Comparison of ENCODE assay signal across 11 mouse cellular contexts in the genomic region with DNA sequence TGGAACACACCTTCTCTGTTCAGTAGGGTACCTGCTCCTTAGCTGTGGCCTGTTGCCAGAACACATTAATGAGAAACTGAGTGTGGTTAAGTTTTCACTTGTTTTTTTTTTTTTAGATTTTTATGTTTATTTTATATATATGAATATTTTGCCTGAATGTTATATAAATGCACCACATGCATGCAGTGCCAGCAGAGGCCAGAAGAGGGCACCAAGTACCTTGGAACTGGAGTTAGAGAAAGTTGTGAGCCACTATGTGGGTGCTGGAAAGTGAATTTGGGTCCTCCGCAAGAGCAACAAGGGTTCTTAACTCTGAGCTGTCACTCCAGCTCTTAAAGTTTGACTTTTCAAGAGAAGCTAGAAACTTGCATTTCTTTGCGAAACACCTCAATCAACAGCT. TPM values are rescaled to one million over a fixed set of nuclear protein-coding genes. Genes with fewer than 3 reads are reported as not detected.
A peak's percentile ranks its signal among the peaks of the same experiment; 100 is the strongest.
DNase-seq lines count a peak whose midpoint lies in the region; ATAC-seq and TF ChIP-seq lines count a peak whose summit lies in the region.
"Had no signal": no experiment of that assay in that cellular context is flagged by ENCODE, and none has a peak within 500 bp of the region (broad histone marks: within the 10 kb centered on the region; RNA-seq: fewer than 3 reads in every experiment).

No protein-coding gene starts in this region.

- no peak overlapping the region for H3K4me3 ChIP-seq in forebrain, embryonic 11.5 days (ENCODE audit: low read depth, low read length)
- H3K4me3 ChIP-seq in forebrain, embryonic 16.5 days (replicated peaks; ENCODE audit: low read length) = no peak overlapping the region
- no peak overlapping the region for H3K4me3 ChIP-seq in midbrain, postnatal 0 days (ENCODE audit: low read depth, low read length)
- H3K4me3 ChIP-seq in midbrain, embryonic 13.5 days (replicated peaks) = no peak overlapping the region

- TF ChIP-seq CTCF in midbrain, postnatal 0 days (IDR thresholded peaks at IDR 0.05) = peak; percentile 60

- ATAC-seq in forebrain, embryonic 11.5 days (replicated peaks; ENCODE audit: low FRiP score) = no peak
- no peak for ATAC-seq in forebrain, embryonic 16.5 days
- no peak for ATAC-seq in midbrain, postnatal 0 days (ENCODE audit: low FRiP score)
- ATAC-seq in midbrain, embryonic 13.5 days = no peak
- no peak for ATAC-seq in inflammation-experienced regulatory T-cells, adult 6 months

- no peaks in the 10 kb centered on the region for H3K9me3 ChIP-seq in forebrain, embryonic 11.5 days (ENCODE audit: control insufficient read depth, low read length)
- no peaks in the 10 kb centered on the region for H3K9me3 ChIP-seq in forebrain, embryonic 16.5 days (ENCODE audit: control insufficient read depth, low read length)
- H3K9me3 ChIP-seq in midbrain, postnatal 0 days (ENCODE audit: low read length) = no peaks in the 10 kb centered on the region
- H3K9me3 ChIP-seq in midbrain, embryonic 13.5 days = no peaks in the 10 kb centered on the region

- no peak overlapping the region for H3K4me2 ChIP-seq in forebrain, embryonic 11.5 days (ENCODE audit: low read depth, low read length, severe bottlenecking)
- no peak overlapping the region for H3K4me2 ChIP-seq in forebrain, embryonic 16.5 days (ENCODE audit: low read length)
- no peak overlapping the region for H3K4me2 ChIP-seq in midbrain, postnatal 0 days (ENCODE audit: low read depth, low read length, poor library complexity, severe bottlenecking)
- H3K4me2 ChIP-seq in midbrain, embryonic 13.5 days (replicated peaks) = no peak overlapping the region

- H3K9ac ChIP-seq in forebrain, embryonic 11.5 days (ENCODE audit: low read length) = no peak overlapping the region
- H3K9ac ChIP-seq in forebrain, embryonic 16.5 days (replicated peaks; ENCODE audit: low read depth, low read length) = no peak overlapping the region
- no peak overlapping the region for H3K9ac ChIP-seq in midbrain, postnatal 0 days (replicated peaks; ENCODE audit: low read length, poor library complexity, severe bottlenecking)
- no peak overlapping the region for H3K9ac ChIP-seq in midbrain, embryonic 13.5 days (replicated peaks)

- H3K27me3 ChIP-seq in forebrain, embryonic 11.5 days (ENCODE audit: control insufficient read depth, insufficient read depth, low read length) = no peaks in the 10 kb centered on the region
- no peaks in the 10 kb centered on the region for H3K27me3 ChIP-seq in forebrain, embryonic 16.5 days (replicated peaks; ENCODE audit: control insufficient read depth, insufficient read depth, low read length)
- no peaks in the 10 kb centered on the region for H3K27me3 ChIP-seq in midbrain, postnatal 0 days (ENCODE audit: insufficient read depth, low read length)
- H3K27me3 ChIP-seq in midbrain, embryonic 13.5 days = no peaks in the 10 kb centered on the region

- peak; percentile 47 for DNase-seq in forebrain, embryonic 11.5 days (ENCODE audit: low spot score)
- no peak for DNase-seq in midbrain, postnatal 0 days (ENCODE audit: low spot score)
- DNase-seq in cerebellum, postnatal 14 days = peak; percentile 21 to 54
- DNase-seq in left cerebral cortex, adult 11 months (ENCODE audit: low spot score) = peak; percentile 27
- DNase-seq in right cerebral cortex, adult 2 months (ENCODE audit: low spot score in 2 of 2) = peak; percentile 38 to 47

- no peaks in the 10 kb centered on the region for H3K36me3 ChIP-seq in forebrain, embryonic 11.5 days (ENCODE audit: control insufficient read depth, insufficient read depth, low read length)
- H3K36me3 ChIP-seq in forebrain, embryonic 16.5 days (ENCODE audit: control insufficient read depth, insufficient read depth) = 0 out of 2 replicates have a peak, but pooled peaks cover 5% of the 10 kb centered on the region
- H3K36me3 ChIP-seq in midbrain, postnatal 0 days (ENCODE audit: insufficient read depth, low read length) = no peaks in the 10 kb centered on the region
- H3K36me3 ChIP-seq in midbrain, embryonic 13.5 days = 0 out of 2 replicates have a peak, but pooled peaks cover 7% of the 10 kb centered on the region

- no peak overlapping the region for H3K27ac ChIP-seq in forebrain, embryonic 11.5 days (ENCODE audit: low read depth, low read length)
- no peak overlapping the region for H3K27ac ChIP-seq in forebrain, embryonic 16.5 days (ENCODE audit: low read length)
- no peak overlapping the region for H3K27ac ChIP-seq in midbrain, postnatal 0 days (ENCODE audit: low read depth, low read length)
- no peak overlapping the region for H3K27ac ChIP-seq in midbrain, embryonic 13.5 days
- H3K27ac ChIP-seq: macrophage had no signal

- 92% methylated on average over 2 of the region's 2 CpGs for WGBS in forebrain, embryonic 11.5 days
- 95% methylated on average over 2 of the region's 2 CpGs for WGBS in forebrain, embryonic 16.5 days
- WGBS in midbrain, postnatal 0 days = 96% methylated on average over 2 of the region's 2 CpGs
- WGBS in midbrain, embryonic 13.5 days = 93% methylated on average over 2 of the region's 2 CpGs

- no peaks in the 10 kb centered on the region for H3K4me1 ChIP-seq in forebrain, embryonic 11.5 days (replicated peaks; ENCODE audit: control insufficient read depth, insufficient read depth, low read length)
- no peaks in the 10 kb centered on the region for H3K4me1 ChIP-seq in forebrain, embryonic 16.5 days (replicated peaks; ENCODE audit: control insufficient read depth, insufficient read depth, low read length)
- H3K4me1 ChIP-seq in midbrain, postnatal 0 days (ENCODE audit: insufficient read depth, low read length) = no peaks in the 10 kb centered on the region
- H3K4me1 ChIP-seq in midbrain, embryonic 13.5 days (replicated peaks) = no peaks in the 10 kb centered on the region

RNA-seq across cellular contexts. Expression of gene Slc25a14, which starts 20.9 kb away (rescaled TPM):
- 24.6 and 26.4 TPM in 2 replicates for polyA plus RNA-seq in forebrain, embryonic 11.5 days (2014; fragmentation: Nextera tagmentation; extraction: Ambion mirVana)
- polyA plus RNA-seq in forebrain, embryonic 16.5 days (2015; fragmentation: Nextera tagmentation; extraction: Ambion mirVana) = 53.3 and 54.6 TPM in 2 replicates
- 21.3 and 29.3 TPM in 2 replicates for total RNA-seq in midbrain, postnatal 0 days (2014; rRNA removed)
- 47.1 and 49.3 TPM in 2 replicates for polyA plus RNA-seq in midbrain, postnatal 0 days (2015; fragmentation: Nextera tagmentation; extraction: Ambion mirVana)
- polyA plus RNA-seq in midbrain, embryonic 13.5 days (2015; fragmentation: Nextera tagmentation; extraction: Ambion mirVana) = 40.2 and 43.9 TPM in 2 replicates
- polyA plus RNA-seq in inflammation-experienced regulatory T-cells, adult 6 months (2017; shearing (Covaris generic)) = 10 to 100 TPM; 11.0 to 18.0 (median 11.0) TPM

RNA-seq across cellular contexts. Expression of gene Gpr119, which starts 30.2 kb away (rescaled TPM):
- not detected in 2 replicates for polyA plus RNA-seq in forebrain, embryonic 11.5 days (2014; fragmentation: Nextera tagmentation; extraction: Ambion mirVana)
- not detected in 2 replicates for polyA plus RNA-seq in forebrain, embryonic 16.5 days (2015; fragmentation: Nextera tagmentation; extraction: Ambion mirVana)
- not detected in 2 replicates for total RNA-seq in midbrain, postnatal 0 days (2014; rRNA removed)
- polyA plus RNA-seq in midbrain, postnatal 0 days (2015; fragmentation: Nextera tagmentation; extraction: Ambion mirVana) = not detected in 2 replicates
- polyA plus RNA-seq in midbrain, embryonic 13.5 days (2015; fragmentation: Nextera tagmentation; extraction: Ambion mirVana) = not detected in 2 replicates
- polyA plus RNA-seq in inflammation-experienced regulatory T-cells, adult 6 months (2017; shearing (Covaris generic)) = not detected
- total RNA-seq: gastrocnemius, postnatal 36 days had no signal
- polyA plus RNA-seq: macrophage; testis, adult 2 months had no signal

RNA-seq across cellular contexts. Expression of gene Zfp280c, which starts 49.8 kb away (rescaled TPM):
- polyA plus RNA-seq in forebrain, embryonic 11.5 days (2014; fragmentation: Nextera tagmentation; extraction: Ambion mirVana) = 19.4 and 25.1 TPM in 2 replicates
- 12.7 and 13.0 TPM in 2 replicates for polyA plus RNA-seq in forebrain, embryonic 16.5 days (2015; fragmentation: Nextera tagmentation; extraction: Ambion mirVana)
- total RNA-seq in midbrain, postnatal 0 days (2014; rRNA removed) = 16.9 and 28.3 TPM in 2 replicates
- 8.6 and 9.5 TPM in 2 replicates for polyA plus RNA-seq in midbrain, postnatal 0 days (2015; fragmentation: Nextera tagmentation; extraction: Ambion mirVana)
- polyA plus RNA-seq in midbrain, embryonic 13.5 days (2015; fragmentation: Nextera tagmentation; extraction: Ambion mirVana) = 12.4 and 14.4 TPM in 2 replicates
- polyA plus RNA-seq in inflammation-experienced regulatory T-cells, adult 6 months (2017; shearing (Covaris generic)) = 10 to 100 TPM; 20.0 to 22.3 (median 20.1) TPM

RNA-seq across cellular contexts. Expression of gene Rbmx2, which starts 50.7 kb away (rescaled TPM):
- 25.4 and 26.4 TPM in 2 replicates for polyA plus RNA-seq in forebrain, embryonic 11.5 days (2014; fragmentation: Nextera tagmentation; extraction: Ambion mirVana)
- 22.6 and 23.3 TPM in 2 replicates for polyA plus RNA-seq in forebrain, embryonic 16.5 days (2015; fragmentation: Nextera tagmentation; extraction: Ambion mirVana)
- total RNA-seq in midbrain, postnatal 0 days (2014; rRNA removed) = 5.5 and 7.3 TPM in 2 replicates
- 28.7 and 29.0 TPM in 2 replicates for polyA plus RNA-seq in midbrain, postnatal 0 days (2015; fragmentation: Nextera tagmentation; extraction: Ambion mirVana)
- 25.1 and 25.2 TPM in 2 replicates for polyA plus RNA-seq in midbrain, embryonic 13.5 days (2015; fragmentation: Nextera tagmentation; extraction: Ambion mirVana)
- polyA plus RNA-seq in inflammation-experienced regulatory T-cells, adult 6 months (2017; shearing (Covaris generic)) = 10 to 100 TPM; 13.1 to 21.8 (median 21.7) TPM
